Mouse (Mus musculus) heart, postnatal 4 days (tissue): ENCODE results near the gene Dnah2. TPM values are rescaled to one million over a fixed set of nuclear protein-coding genes. Genes with fewer than 3 reads are reported as not detected.

Source experiments
- DNase-seq: peaks from one replicate; pipeline ENCODE4 v3.0.0; 2021
- total RNA-seq, 2 experiments: library from RNA; stranded (reverse); gene quantifications; 2 replicates each; pipeline ENCODE4 v1.2.3; 2021

Gene Dnah2
- total RNA-seq = under 1 TPM; 0.20 to 0.50 TPM

DNA sequence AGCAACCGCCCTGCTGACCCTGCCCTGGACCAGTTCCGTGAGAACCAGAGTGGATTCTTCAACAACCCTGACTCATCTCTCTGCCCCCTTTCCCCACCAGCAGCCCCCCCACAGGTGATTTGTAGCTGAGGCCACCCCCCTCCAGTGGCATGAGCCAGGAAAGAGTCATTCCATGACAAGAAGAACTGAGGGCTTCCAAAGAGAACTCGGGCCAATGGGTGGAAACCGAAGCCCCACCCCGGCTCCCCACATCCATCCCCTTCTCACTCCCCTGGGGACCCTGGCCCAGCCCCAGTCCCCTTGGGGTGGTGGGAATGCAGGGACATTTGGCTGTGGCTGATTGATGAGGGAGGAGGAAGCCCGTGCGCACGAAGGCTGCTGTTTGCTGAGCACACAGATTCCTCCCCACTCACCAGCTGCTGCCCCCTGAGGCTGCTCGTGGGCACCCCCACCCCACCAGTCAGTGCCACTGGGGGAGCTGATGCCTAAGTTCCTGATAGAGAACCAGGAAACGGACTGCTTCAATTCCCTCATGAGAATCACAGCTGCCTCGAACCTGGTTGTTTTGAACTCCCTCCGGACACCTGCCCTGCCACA, at the start of gene Dnah2:
TSS of gene Dnah2 (minus strand) at position 51 of the 597 bp plus-strand sequence.
- no peak for DNase-seq

DNA sequence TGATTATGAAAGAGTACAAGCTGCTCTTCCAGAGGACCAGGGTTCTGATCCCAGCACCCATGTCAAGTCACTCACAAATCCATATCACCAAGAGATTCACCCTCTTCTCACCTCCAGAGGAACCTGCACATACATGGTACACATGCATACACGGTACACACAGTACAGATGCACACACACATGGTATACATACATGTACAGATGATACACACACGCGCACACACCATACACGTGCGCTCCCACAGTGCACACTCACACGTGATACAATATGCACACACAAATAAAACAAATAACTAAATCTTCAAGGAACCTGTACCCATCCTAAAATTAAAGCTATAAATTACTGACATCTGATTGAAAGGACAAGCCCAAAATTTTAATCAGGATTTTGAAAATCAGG, 45.9 kb upstream of the Dnah2 start:
- DNase-seq = no peak

DNA sequence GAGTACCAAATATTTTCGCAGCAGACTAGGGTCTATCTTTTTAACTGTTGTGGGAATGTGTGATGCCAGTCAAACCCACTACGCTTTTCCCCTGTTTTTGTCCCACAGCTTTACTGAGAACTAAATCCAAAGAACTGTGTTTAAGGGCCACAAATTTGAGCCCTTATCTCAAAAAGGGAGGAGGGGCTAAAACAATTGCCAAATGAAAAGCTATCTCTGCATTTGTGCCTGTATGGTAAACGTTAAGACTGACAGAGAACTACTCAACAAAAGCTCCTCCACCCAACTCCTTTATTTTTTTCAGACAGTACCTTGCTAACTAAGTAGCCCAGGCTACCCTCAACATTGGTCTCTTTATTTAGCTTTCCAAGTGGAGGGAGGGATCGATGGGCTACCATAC, 43.9 kb upstream of the Dnah2 start:
- DNase-seq = no peak

DNA sequence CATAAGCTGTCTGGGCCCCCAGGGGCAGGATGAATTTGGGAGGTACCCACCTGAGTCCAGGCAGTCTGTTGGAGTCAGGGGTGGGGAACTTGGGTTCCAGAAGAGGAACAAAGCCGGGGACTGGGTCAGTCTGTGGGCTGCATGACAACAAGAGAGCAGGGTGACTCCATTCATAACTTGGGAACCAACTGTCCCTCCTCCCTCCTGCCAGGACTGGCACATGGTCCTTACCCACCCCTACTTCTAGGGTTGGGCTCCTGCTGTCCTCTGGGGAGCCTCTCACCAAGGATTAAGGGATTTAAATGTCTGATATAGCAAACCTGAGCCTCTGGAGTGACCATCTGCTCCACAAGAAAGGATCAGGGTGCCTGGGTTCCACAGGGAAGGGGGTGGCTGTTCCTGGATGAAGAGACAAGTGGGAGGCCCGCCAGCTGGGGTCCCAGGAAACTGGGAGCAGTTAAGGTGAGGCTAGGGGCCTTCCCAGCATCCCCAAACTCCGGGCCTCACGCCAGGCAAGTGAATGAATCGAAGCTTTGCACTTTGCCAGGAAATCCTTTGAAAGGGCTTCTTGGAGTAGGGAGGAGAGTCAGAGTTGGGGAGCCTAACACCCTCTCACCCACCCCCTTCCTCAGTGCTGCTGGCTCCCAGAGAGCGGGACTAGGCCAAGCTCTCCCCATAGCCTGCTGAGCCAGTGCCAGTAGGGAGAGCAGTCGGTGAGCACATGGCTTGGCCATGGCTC, 43.2 kb upstream of the Dnah2 start:
- no peak for DNase-seq

DNA sequence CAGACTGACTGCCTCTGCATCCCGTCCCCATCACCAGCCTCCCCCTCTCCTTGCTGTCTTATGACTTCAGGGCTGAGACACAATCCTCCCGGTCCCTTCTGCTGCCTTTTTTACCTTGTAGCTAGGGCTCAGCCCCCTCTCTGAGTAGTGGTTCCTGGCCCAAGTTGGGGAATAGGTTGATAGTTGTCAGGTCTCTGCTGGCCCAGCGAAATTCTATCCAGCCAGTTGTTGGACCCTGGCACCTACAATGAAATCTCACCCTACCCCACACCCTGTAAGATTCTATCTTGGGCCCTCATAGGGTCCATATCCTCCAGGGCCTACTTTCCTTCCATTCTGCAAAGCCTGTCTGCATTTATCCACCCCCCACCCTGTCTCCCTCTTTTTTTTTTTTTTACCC, 42.5 kb upstream of the Dnah2 start:
- DNase-seq = no peak

DNA sequence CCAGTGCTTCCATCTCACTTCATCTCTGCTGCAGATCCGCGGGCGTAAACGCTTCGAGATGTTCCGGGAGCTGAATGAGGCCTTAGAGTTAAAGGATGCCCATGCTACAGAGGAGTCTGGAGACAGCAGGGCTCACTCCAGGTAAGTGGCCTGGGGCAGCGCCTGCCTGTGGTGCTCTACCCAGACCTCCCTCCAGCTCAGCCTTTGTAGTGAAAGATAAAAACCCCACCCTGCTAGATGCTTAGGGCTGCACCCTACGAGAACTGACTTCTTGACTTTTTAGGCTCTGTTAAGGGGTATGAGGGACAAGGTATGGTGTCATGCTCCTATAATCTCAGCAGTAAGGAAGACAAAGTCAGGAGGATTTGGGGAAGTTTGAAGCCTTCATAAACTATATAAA, 41.7 kb upstream of the Dnah2 start:
- DNase-seq = no peak

DNA sequence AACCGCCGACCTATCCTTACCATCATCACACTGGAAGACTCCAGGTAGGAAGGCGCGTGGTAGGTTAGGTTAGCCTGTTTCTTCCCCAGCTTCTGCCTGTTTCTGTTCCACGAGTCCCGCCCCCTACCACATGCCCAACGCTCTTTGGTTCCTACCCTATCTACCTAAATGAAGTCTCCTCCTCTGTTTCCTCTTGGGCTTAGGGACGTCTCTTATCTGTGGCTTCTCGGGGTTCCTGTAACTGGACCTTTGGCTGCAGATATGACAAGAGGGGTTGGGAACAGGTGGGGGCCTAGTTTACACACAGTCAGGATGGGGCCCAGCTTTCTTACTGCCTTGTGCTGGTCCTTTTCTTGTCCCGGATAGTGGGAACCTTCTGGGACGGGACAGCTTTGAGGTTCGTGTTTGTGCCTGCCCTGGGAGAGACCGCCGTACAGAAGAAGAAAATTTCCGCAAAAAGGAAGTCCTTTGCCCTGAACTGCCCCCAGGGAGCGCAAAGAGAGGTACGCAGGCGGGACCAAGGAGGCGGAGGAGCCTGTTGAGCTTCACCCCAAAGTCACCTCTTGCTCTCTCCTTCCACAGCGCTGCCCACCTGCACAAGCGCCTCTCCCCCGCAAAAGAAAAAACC, 40.4 kb upstream of the Dnah2 start:
- DNase-seq = no peak

DNA sequence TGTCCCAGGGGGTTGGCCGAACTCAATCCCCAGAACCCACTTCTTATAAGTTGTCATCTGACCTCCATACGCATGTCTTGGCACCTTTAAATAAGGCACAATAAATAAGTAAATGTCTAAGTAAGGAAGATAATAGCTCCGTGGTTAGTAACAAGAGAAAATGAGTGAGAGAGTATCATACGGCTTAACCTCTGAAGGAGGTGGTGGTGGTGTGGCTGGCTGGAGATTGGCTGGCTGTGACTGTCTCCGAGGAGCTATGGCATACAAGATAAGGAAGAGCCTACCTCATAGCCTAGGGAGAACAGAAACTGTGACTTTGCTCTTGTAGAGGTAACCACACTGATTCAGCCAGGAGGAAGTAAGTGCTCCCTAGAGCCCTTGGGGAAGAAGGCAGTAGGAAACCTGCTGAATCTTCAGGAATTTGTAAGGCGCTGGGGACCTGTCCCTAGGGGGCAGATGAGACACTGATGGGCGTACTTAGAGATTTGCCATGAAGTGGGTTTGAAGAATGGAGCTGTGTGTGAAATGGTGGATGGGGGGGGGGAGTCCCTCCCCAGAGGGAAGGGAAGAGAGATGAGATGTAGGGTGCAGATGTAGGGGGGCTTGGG, 36.9 kb upstream of the Dnah2 start:
- no peak for DNase-seq

DNA sequence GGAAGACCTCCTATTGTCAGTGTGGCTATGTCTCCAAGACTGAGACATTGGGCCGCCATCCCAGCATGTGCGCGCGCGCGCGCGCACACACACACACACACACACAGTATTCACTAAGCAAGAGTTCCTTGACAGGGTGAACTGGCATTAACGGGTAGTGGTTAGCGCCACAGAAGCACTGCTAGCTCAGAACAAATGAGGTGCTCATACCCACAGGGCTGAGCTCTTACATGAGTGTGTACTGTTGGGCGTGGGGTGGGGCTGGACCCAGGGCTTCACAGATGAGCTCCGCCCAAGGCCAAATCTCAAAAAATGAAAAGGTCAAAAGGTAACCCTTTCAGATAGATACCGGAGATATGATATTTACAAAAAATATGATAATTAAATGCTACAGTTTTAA, 36.0 kb upstream of the Dnah2 start:
- DNase-seq = no peak

DNA sequence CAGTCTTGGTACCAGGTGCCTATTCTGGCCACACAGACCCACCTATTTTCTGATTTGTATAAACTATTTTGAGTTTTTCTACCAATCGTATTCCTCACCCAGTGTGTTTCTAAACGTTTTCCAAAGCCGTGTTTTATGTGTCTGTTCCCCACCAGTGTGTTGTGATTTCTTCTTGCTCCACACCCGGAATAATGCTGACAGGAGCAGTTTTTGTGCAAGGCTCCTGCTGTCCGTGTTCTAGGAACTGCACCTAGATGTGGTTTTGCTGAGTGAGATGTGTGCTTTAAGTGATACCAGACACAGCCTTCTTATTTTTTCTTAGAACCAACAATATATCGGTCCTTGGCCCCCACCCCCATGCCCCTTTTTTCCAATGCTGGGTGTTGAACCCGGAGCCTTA, 35.1 kb upstream of the Dnah2 start:
- DNase-seq = no peak

DNA sequence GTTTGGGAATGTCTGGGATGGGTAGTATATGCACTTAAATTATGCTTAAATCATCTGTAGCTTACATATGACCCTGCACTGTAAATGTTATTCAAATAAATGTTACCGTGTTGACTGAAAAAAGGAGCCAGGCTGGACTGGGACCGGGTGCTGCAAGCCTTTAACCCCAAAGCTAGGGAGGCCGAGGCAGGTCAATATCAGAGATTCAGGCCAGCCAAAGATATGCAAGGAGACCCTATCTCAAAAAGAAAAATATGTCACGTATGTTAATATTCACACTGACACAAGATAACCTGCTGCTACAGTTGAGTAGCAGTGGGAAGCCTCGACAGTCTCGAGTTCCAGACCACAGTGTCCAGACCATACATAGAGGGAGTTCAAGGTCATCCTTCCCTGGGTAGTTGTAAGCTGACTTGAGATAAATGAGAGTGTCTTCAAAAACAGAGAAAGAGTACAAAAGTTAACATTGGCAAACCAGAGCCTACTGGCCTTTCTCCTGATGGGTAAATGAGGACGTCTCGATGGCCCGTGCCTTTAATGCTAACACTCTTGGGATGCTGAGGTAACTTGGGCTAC, 33.4 kb upstream of the Dnah2 start:
- DNase-seq = no peak

DNA sequence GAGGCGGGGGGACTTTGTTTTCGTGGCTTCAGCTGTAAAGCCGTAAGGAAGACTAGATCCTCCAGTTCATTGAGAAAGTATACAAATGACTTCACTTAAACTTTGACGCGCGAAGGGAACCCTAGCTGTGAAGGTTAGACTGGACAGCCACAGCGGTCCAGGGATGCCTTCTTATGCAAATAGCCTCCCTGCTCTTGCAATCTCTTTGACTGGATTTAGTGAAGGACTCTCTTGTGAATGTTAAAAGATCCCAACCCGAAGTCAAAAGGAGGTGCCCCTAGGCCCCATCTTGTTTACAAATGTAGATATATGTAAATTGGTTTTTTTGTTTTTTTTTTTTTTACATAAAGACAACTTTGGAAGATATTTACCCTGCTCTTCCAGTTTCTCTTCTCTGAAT, 32.9 kb upstream of the Dnah2 start:
- no peak for DNase-seq

DNA sequence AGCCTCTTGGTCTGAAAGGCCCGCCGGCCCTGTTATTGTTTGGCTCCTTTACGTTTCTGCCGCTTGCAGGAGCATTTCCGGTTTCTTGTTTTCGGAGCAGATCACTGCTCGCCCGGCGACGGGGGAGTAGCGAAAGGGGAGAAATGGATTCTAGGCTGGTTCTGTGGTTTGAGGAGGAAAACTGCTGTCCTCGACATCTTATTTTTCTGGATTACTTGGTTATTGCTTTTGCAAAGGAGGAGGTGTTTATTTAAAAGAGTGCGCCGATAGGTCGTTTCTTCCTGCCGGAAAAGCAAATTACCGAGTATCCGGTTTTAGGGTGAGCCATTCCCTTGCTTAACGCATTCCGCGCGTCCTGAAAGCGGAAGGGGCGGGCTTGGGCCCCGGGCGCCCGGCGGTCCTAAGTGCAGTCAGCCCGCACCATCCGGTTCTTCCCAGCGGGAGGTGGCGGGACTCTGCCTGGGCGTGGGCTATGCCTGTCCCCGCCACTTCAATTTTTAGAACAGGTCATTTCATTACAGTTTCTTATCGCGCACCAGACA, 32.3 kb upstream of the Dnah2 start:
- peak; percentile 92 for DNase-seq

DNA sequence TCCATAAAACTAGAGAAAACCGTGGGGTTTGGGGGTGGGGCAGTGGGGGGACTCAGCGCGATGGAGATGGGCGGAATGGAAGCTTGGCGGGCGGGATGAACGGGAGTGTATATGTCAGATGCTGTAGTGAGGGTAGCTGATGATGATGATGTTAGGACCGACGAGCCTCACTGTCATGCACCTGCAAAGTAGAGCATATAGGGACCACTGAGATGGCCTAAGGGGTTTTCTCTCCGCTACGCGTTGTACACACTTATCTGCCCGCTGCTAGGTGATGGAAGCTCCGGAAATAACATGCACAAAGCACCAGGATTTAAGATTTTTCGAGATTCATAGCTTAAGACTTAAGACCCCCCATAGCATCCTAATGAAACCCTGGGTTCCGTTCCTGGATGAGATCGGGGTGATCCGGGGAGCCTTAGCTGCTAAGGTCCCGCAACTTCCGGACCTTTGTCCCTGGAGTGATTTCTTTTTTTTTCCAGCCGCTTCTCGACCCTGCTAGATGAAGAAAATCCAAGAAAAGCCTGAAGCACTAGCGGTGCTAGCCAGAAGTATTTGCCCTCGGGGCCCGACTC, 31.7 kb upstream of the Dnah2 start:
- no peak for DNase-seq

DNA sequence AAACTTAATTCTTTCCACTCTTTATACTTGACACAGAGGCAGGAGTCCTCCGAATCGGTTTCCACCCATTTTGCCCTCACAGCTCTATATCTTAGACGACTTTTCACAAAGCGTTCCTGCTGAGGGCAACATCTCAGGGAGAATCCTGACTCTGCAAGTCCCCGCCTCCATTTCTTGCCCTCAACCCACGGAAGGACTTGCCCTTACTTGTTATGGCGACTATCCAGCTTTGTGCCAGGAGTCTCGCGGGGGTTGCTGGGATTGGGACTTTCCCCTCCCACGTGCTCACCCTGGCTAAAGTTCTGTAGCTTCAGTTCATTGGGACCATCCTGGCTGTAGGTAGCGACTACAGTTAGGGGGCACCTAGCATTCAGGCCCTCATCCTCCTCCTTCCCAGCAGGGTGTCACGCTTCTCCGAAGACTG, 31.2 kb upstream of the Dnah2 start, which contains the start of the genes Wrap53 and Trp53:
TSS of gene Wrap53 (minus strand) at position 165 of the 424 bp plus-strand sequence.
TSS of gene Trp53 (plus strand) at position 269 of the 424 bp plus-strand sequence.
- peak; percentile 91 for DNase-seq

DNA sequence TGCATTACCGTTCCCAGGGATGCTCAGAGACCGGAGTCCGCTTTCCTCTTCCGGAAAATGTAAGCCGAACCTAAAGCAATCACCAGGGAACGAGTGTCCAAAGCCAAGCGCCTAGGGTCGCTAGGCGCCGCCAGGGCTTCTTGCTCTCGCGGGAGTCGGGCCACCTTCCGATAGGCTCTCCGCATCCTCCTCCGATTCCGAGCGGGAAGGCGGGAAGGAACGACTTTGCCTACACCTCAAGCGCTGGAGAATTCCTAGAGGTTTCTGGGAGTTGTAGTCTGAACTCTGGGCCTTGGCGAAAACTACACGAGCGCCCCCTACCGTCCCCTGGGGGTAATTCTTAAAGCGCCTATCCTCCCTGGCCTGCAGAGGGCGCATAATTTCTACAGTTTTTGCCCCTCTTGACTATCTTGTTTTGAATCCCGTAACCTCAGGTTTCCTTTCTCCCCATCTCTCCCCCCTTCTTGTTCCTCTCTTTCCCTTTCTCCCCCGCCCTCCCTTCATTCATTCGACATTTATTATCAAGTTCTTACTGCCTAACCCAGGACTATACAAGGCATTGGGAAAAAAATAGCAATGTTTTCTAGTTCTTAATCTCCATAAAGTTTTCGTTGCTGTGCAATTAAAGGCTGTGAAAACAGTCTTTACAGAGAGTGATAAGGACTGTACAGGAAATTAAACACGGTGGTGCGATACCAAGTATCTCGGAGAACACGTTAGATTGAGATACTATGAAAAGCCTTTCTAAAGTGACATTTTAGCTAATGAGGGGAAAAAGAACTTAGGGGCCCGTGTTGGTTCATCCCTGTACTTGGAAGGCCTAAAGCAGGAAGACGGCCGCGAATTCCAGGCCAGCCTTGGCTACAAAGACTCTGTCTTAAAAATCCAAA, 30.5 kb upstream of the Dnah2 start:
- peak; percentile 97 for DNase-seq

DNA sequence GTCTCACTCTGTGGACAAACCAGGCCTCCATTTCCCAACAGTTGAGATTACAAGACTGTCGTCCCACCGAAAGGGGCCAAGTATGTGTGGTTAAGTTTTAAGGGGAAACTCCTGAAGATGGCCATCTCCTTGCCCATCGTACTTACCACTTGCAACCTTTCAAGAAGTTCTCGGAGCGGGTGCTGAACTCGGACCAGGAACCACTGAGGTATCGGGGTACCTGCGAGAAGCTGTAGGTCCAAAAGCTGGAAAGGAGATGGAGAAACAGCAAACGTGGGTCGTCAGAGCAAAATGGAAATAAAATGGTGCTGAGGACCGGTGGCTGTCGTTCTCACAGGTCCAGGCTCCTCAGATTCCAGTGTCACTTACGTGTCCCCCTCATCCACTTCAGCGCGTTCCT, 29.4 kb upstream of the Dnah2 start:
- no peak for DNase-seq

DNA sequence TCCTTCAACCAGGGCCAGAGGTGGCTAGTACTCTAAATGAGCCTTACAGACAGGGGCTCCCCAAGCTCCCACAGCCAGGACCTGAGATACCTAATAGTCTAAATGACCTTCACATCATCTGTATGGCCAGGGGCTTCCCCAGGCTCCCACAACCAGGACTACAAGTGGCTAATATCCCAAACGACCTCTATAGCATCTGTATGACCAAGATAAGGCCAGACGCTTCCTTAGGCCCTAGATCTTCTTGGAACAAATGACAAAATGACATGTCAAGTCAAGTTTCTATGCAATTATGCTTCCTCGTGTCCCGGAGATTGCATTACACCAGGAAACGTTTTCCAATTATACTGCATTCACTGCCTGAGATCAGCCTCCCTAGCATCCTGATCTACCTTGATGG, 27.4 kb upstream of the Dnah2 start:
- DNase-seq = no peak

DNA sequence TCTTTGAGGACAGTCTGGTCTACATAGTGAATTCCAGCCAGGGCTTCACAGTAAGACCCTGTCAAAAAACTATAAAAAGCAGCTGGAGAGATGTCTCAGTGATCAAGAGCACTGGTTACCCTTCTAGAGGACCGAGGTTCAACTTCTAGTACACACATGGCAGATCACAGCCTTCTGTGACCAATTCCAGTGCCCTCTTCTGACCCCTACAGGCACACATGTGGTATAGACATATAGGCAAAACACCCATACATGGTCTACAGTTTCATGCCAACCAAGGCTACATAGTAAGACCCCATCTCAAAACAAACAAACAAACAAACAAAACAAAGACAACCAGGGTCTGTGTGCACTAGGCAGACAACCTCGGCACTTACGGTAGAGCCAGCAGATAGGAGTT, 26.3 kb upstream of the Dnah2 start:
- no peak for DNase-seq

DNA sequence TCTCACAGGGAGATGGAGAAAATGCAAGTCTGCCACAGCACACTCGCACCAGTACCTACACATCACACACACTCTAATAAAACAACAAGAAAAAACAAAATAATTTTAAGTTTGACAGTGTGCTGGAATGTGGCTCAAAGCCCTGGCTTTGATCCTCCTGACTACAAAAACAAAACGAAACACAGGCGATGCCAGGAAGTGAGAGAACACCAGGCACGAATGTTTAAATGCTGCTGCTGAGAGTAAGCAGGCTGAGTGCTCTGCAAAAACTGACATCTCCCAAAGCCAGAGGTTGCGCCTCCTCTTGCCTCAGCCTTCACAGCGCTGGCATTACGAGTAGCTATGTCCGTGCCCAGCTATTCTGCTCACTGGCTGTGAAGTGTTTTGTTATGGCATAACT, 16.2 kb upstream of the Dnah2 start:
- DNase-seq = no peak

DNA sequence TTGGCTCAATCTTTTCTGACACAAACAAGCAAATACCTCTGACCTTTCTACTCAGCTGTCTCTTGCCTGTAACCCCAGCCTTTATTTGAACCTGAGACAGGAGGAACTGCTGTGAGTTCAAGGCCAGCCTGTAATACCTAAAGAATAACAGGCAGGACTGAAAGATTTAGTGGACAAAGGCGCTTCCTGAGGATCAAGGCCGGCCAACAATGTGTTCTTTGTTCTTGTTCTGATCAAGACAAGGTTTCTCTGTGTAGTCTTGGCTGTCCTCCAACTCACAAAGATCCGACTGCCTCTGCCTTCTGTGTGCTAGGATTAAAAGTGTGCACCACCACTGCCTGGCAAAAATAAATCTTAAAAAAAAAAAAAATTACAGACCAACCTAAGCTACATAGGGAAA, 15.5 kb upstream of the Dnah2 start:
- no peak for DNase-seq
